Mouse (Mus musculus): ENCODE measurements at regions not wholly inside any gene's neighbourhood (a gene's known extent, or its start where the extent isn't known, plus 50 kb on each side); places are given as distances from the start of the nearest gene placed in this dataset.

DNA sequence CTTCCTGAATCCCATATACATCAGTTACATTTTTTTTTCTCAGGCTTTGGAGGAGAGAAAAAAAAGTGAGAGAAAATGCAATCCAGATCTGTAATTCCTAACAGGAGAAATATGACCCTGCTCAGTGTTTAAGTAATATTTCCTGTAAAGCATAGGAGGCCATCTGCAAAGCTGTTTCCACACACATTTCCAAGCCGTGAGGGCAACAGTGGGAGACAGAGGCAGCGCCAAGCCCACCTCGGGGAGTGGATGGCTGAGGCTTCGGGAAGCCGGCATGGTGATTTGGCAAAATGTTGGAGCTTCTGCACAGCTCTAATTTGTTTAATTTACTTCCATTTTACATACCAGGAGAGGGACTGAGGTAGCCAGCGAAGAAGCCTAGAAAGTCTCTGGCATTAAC lies 372.6 kb upstream of the Mki67 start:
- TF ChIP-seq POLR2A (IDR thresholded peaks at IDR 0.05; ENCODE audit: extremely low read depth, insufficient read depth, low read length) (no peak), CTCF (IDR thresholded peaks at IDR 0.05; ENCODE audit: low read depth, low read length) (no peak)
